Mouse (Mus musculus): ENCODE measurements around the gene Elp4. TPM values are rescaled to one million over a fixed set of nuclear protein-coding genes. Genes with fewer than 3 reads are reported as not detected.

Gene Elp4
- polyA plus RNA-seq, 1 experiment = not detected

- TF ChIP-seq POLR2A (IDR thresholded peaks at IDR 0.05; ENCODE audit: insufficient read depth, low read depth, low read length) = no peak
- TF ChIP-seq CTCF (IDR thresholded peaks at IDR 0.05; ENCODE audit: insufficient read depth, low read depth, low read length) = no peak
- H3K4me3 ChIP-seq (ENCODE audit: insufficient read depth, low read depth, low read length) = peak overlapping the region; percentile 64
- peaks cover 36% of the 10 kb centered on the region for H3K4me1 ChIP-seq (ENCODE audit: control insufficient read depth, insufficient read depth, low read length)
- peak overlapping the region; percentile 89 for H3K27ac ChIP-seq (ENCODE audit: insufficient read depth, low read depth, low read length)
- WGBS = 56% methylated on average over 10 of the region's 10 CpGs
Observed at GRCm38 (mm10) chr2:105673631-105674060, 230.7 kb downstream of the Elp4 start.

- Histone ChIP-seq H3K4me3 (ENCODE audit: insufficient read depth, low read depth, low read length) (peak overlapping the region; percentile 64; the same call in 1 of the 2 replicates), H3K4me1 (ENCODE audit: control insufficient read depth, insufficient read depth, low read length) (peaks cover 42% of the 10 kb centered on the region), H3K27ac (ENCODE audit: insufficient read depth, low read depth, low read length) (peak overlapping the region; percentile 89)
- TF ChIP-seq POLR2A (IDR thresholded peaks at IDR 0.05; ENCODE audit: insufficient read depth, low read depth, low read length) (no peak), CTCF (IDR thresholded peaks at IDR 0.05; ENCODE audit: insufficient read depth, low read depth, low read length) (no peak)
- 29% methylated on average over 6 of the region's 6 CpGs for WGBS
Observed at GRCm38 (mm10) chr2:105673054-105673453, 231.3 kb downstream of the Elp4 start.

- 25% methylated on average over 16 of the region's 16 CpGs for WGBS
- no peak for TF ChIP-seq CTCF (IDR thresholded peaks at IDR 0.05; ENCODE audit: insufficient read depth, low read depth, low read length)
- TF ChIP-seq POLR2A (IDR thresholded peaks at IDR 0.05; ENCODE audit: insufficient read depth, low read depth, low read length) = no peak
- peak overlapping the region; percentile 27 for H3K4me3 ChIP-seq (ENCODE audit: insufficient read depth, low read depth, low read length)
- H3K27ac ChIP-seq (ENCODE audit: insufficient read depth, low read depth, low read length) = peak overlapping the region; percentile 63
- H3K4me1 ChIP-seq (ENCODE audit: control insufficient read depth, insufficient read depth, low read length) = peaks cover 42% of the 10 kb centered on the region
Observed at GRCm38 (mm10) chr2:105672596-105672960, 231.8 kb downstream of the Elp4 start.

- 49% methylated on average over 25 of the region's 25 CpGs for WGBS
- Histone ChIP-seq H3K4me1 (ENCODE audit: control insufficient read depth, insufficient read depth, low read length) (peaks cover 44% of the 10 kb centered on the region), H3K4me3 (ENCODE audit: insufficient read depth, low read depth, low read length) (peak overlapping the region; percentile 27), H3K27ac (ENCODE audit: insufficient read depth, low read depth, low read length) (peak overlapping the region; percentile 63)
- no peak for TF ChIP-seq POLR2A (IDR thresholded peaks at IDR 0.05; ENCODE audit: insufficient read depth, low read depth, low read length)
- TF ChIP-seq CTCF (IDR thresholded peaks at IDR 0.05; ENCODE audit: insufficient read depth, low read depth, low read length) = no peak
Observed at GRCm38 (mm10) chr2:105671798-105672595, 232.4 kb downstream of the Elp4 start.

GRCm38 (mm10) chr2:105671116-105671797 lies 233.1 kb downstream of the Elp4 start:
- TF ChIP-seq POLR2A (IDR thresholded peaks at IDR 0.05; ENCODE audit: insufficient read depth, low read depth, low read length) (no peak), CTCF (IDR thresholded peaks at IDR 0.05; ENCODE audit: insufficient read depth, low read depth, low read length) (no peak)
- WGBS = 50% methylated on average over 9 of the region's 9 CpGs
- H3K27ac ChIP-seq (ENCODE audit: insufficient read depth, low read depth, low read length) = peak overlapping the region; percentile 43; the same call in 1 of the 2 replicates
- H3K4me3 ChIP-seq (ENCODE audit: insufficient read depth, low read depth, low read length) = no peak overlapping the region
- H3K4me1 ChIP-seq (ENCODE audit: control insufficient read depth, insufficient read depth, low read length) = peaks cover 42% of the 10 kb centered on the region

- H3K27ac ChIP-seq (ENCODE audit: insufficient read depth, low read depth, low read length) = 0 out of 2 replicates have a peak overlapping the region, but pooled peaks have one; percentile 43
- WGBS = 51% methylated on average over 6 of the region's 6 CpGs
- H3K4me3 ChIP-seq (ENCODE audit: insufficient read depth, low read depth, low read length) = 0 out of 2 replicates have a peak overlapping the region, but pooled peaks have one; percentile 7
- TF ChIP-seq CTCF (IDR thresholded peaks at IDR 0.05; ENCODE audit: insufficient read depth, low read depth, low read length) (no peak), POLR2A (IDR thresholded peaks at IDR 0.05; ENCODE audit: insufficient read depth, low read depth, low read length) (no peak)
- peaks cover 37% of the 10 kb centered on the region for H3K4me1 ChIP-seq (ENCODE audit: control insufficient read depth, insufficient read depth, low read length)
Observed at GRCm38 (mm10) chr2:105670731-105671095, 233.7 kb downstream of the Elp4 start.

GRCm38 (mm10) chr2:105669881-105670730 lies 234.3 kb downstream of the Elp4 start:
- Histone ChIP-seq H3K4me3 (ENCODE audit: insufficient read depth, low read depth, low read length) (peak overlapping the region; percentile 40), H3K27ac (ENCODE audit: insufficient read depth, low read depth, low read length) (peak overlapping the region; percentile 43), H3K4me1 (ENCODE audit: control insufficient read depth, insufficient read depth, low read length) (peaks cover 37% of the 10 kb centered on the region)
- 33% methylated on average over 29 of the region's 29 CpGs for WGBS
- TF ChIP-seq POLR2A (IDR thresholded peaks at IDR 0.05; ENCODE audit: insufficient read depth, low read depth, low read length) (no peak), CTCF (IDR thresholded peaks at IDR 0.05; ENCODE audit: insufficient read depth, low read depth, low read length) (no peak)

GRCm38 (mm10) chr2:105669371-105669861 lies 234.9 kb downstream of the Elp4 start:
- 0 out of 2 replicates have a peak overlapping the region, but pooled peaks have one; percentile 7 for H3K27ac ChIP-seq (ENCODE audit: insufficient read depth, low read depth, low read length)
- no peak for TF ChIP-seq CTCF (IDR thresholded peaks at IDR 0.05; ENCODE audit: insufficient read depth, low read depth, low read length)
- 2% methylated on average over 35 of the region's 35 CpGs for whole genome bisulfite sequencing
- peaks cover 31% of the 10 kb centered on the region for H3K4me1 ChIP-seq (ENCODE audit: control insufficient read depth, insufficient read depth, low read length)
- peak overlapping the region; percentile 40 for H3K4me3 ChIP-seq (ENCODE audit: insufficient read depth, low read depth, low read length)
